Mouse (Mus musculus) embryonic facial prominence, embryonic 15.5 days (tissue): ENCODE measurements around the gene Igsf11. TPM values are rescaled to one million over a fixed set of nuclear protein-coding genes. Genes with fewer than 3 reads are reported as not detected.

Source experiments
- ATAC-seq: fragments of 200-750 bp; cut with Nextera tagmentation; 2 replicates; pipeline ENCODE4 v1.8.0; 2017; ENCODE audit warnings: low read depth, moderate TSS enrichment; ENCODE audit not compliant: insufficient number of reproducible peaks, low FRiP score, low TSS enrichment
- H3K27ac ChIP-seq: fragments of 300-500 bp; sonication (generic); replicated peaks from 2 replicates; pipeline ENCODE4 v1.5.1; 2015; ENCODE audit warnings: mild to moderate bottlenecking, inconsistent platforms
- H3K27me3 ChIP-seq: fragments of 300-500 bp; sonication (generic); 2 replicates; pipeline ENCODE4 v1.6.1; 2015; ENCODE audit warnings: inconsistent platforms
- H3K36me3 ChIP-seq: fragments of 300-500 bp; sonication (generic); 2 replicates; pipeline ENCODE4 v1.6.1; 2015; ENCODE audit warnings: mild to moderate bottlenecking, inconsistent platforms
- H3K4me1 ChIP-seq: fragments of 300-500 bp; sonication (generic); 2 replicates; pipeline ENCODE4 v1.6.1; 2015; ENCODE audit warnings: inconsistent platforms
- H3K4me2 ChIP-seq: fragments of 300-500 bp; sonication (generic); replicated peaks from 2 replicates; pipeline ENCODE4 v1.6.1; 2015; ENCODE audit warnings: mild to moderate bottlenecking, inconsistent platforms
- H3K4me3 ChIP-seq: fragments of 300-500 bp; sonication (generic); replicated peaks from 2 replicates; pipeline ENCODE4 v1.5.1; 2015; ENCODE audit warnings: mild to moderate bottlenecking, inconsistent platforms
- H3K9ac ChIP-seq: fragments of 300-500 bp; sonication (generic); 2 replicates; pipeline ENCODE4 v1.6.1; 2015; ENCODE audit warnings: inconsistent platforms
- H3K9me3 ChIP-seq: fragments of 300-500 bp; sonication (generic); replicated peaks from 2 replicates; pipeline ENCODE4 v1.6.1; 2016; ENCODE audit warnings: inconsistent platforms
- WGBS: fragments of 180-500 bp; shearing (Covaris S2); methylation state at CpG from one replicate; pipeline ENCODE4 v1.1.7; 2015; 5-methylcytosine and 5-hydroxymethylcytosine counted together
- polyA plus RNA-seq: library from polyadenylated mRNA; unstranded; fragments of >200 nt; fragmentation: Nextera tagmentation; extraction: Ambion mirVana; gene quantifications from 2 replicates; pipeline ENCODE4 v1.2.1, GENCODE M21; 2015

The Igsf11 gene
- 0.66 and 0.87 TPM in 2 replicates for polyA plus RNA-seq

DNA sequence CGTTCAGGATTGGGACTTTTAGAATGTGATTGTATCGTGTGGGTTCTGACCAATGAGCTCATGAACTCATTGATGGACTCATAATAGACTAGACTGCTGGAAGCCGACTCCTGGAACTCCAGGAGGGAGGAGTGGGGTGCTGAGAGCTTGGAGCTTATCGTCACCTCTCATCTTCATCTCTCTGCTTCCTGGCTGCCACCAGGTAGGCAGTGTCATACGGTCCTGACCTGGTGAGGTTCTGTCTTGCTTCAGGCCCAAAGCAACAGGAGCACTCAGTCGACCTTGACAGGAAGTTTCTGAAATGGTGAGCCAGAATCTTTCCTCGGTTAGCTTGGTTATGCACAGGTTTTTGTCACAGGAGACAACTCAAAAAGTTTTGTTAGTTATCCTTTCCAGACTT is at the start of gene Igsf11:
Gene Igsf11 (plus strand): TSS at position 301 of the 400 bp plus-strand sequence.
- ATAC-seq: no peak
- 80% methylated on average over 7 of the region's 7 CpGs for WGBS
- Histone ChIP-seq H3K27me3 (no peaks in the 10 kb centered on the region), H3K4me3 (no peak within 1 kb of the TSS), H3K9ac (no peak within 1 kb of the TSS), H3K4me1 (no peaks in the 10 kb centered on the region), H3K9me3 (no peaks in the 10 kb centered on the region), H3K4me2 (no peak within 1 kb of the TSS), H3K36me3 (no peaks in the 10 kb centered on the region), H3K27ac (no peak within 1 kb of the TSS)

DNA sequence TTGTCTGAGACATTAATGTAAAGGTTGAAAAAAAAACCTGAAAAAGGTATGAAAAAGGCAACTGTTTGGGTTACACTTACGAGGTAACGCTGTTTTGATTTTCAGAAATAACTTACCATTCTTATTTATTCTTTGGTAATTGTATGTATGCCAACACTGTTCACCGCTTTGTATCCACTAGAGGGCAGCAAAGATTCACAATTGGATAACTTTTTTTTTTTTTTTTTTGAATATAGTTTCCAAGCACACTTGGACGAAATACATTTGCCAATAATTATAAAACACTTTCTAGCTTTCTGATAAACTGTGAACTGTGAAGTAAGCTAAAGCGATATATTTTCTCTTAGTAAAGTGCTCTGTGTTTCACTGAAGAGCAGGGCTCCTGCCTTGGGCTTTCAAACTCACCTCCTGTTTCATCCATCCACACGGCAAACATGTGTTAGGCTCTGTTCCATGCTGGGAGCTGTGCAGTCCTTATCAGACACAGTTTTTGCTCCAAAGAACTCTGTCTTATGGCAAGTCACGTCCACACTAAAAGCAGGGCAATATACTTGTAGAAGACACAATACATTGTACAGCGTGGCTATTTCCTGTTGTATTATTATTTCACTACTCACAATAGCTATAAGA is 34.2 kb upstream of the Igsf11 start:
- no peaks in the 10 kb centered on the region; the same call in 1 of the 2 replicates for H3K27me3 ChIP-seq

DNA sequence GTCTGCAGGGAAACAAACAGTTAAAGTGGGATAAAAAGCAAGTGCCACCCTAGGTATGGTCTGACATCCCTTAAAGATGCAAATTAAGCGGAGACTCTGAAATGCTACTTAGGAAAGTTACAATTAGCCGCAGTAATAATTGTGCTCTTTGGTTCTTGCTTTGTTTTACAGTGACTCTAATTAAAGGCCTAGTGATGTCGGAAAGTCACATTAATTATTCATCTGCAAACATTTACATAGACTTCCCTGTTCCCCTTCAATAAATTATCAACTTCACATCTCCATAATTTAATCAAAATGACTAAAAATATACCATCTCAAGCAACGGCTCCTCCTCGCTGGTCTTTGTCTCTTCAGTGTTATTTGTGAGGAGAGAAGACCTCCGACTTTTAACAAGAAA is 31.9 kb upstream of the Igsf11 start:
- H3K9me3 ChIP-seq: no peaks in the 10 kb centered on the region
- WGBS: 65% methylated on average over 6 of the region's 6 CpGs
- H3K4me3 ChIP-seq: no peak overlapping the region
- H3K4me1 ChIP-seq: no peaks in the 10 kb centered on the region
- ATAC-seq: no peak
- no peak overlapping the region for H3K9ac ChIP-seq
- H3K27ac ChIP-seq: no peak overlapping the region
- H3K4me2 ChIP-seq: no peak overlapping the region
- H3K36me3 ChIP-seq: no peaks in the 10 kb centered on the region
- H3K27me3 ChIP-seq: no peaks in the 10 kb centered on the region; the same call in 1 of the 2 replicates

More for the DNA sequence above, 34.2 kb upstream of the Igsf11 start:
- H3K36me3 ChIP-seq: no peaks in the 10 kb centered on the region
- H3K4me1 ChIP-seq: no peaks in the 10 kb centered on the region
- ATAC-seq: no peak
- no peak overlapping the region for H3K4me2 ChIP-seq
- no peak overlapping the region for H3K9ac ChIP-seq
- no peak overlapping the region for H3K27ac ChIP-seq
- no peaks in the 10 kb centered on the region for H3K9me3 ChIP-seq
- no peak overlapping the region for H3K4me3 ChIP-seq
- WGBS: 26% methylated on average over 8 of the region's 8 CpGs

DNA sequence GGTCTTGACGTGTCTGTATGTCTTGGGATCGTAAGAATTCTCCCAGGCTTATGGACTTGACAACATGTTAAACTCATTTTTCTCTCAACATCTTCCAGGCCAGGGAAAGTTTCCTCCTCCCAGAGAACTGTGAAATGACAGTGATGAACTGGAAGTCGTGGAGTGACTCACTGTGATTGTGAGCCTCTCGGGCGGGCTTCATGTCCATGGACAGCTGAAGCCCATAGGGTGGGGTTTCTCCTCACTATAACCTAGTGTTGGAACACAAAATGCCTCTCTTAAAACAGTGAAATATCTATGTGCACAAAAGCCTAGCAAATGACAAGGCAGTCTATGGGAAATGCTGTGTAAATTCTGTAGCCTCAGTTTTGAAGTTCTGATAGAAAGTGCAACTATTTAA is 28.1 kb upstream of the Igsf11 start:
- Histone ChIP-seq H3K36me3 (no peaks in the 10 kb centered on the region), H3K9ac (no peak overlapping the region), H3K4me2 (no peak overlapping the region), H3K4me1 (no peaks in the 10 kb centered on the region), H3K27ac (no peak overlapping the region), H3K9me3 (no peaks in the 10 kb centered on the region), H3K4me3 (no peak overlapping the region), H3K27me3 (no peaks in the 10 kb centered on the region)
- 67% methylated on average over 5 of the region's 5 CpGs for WGBS
- ATAC-seq: no peak

DNA sequence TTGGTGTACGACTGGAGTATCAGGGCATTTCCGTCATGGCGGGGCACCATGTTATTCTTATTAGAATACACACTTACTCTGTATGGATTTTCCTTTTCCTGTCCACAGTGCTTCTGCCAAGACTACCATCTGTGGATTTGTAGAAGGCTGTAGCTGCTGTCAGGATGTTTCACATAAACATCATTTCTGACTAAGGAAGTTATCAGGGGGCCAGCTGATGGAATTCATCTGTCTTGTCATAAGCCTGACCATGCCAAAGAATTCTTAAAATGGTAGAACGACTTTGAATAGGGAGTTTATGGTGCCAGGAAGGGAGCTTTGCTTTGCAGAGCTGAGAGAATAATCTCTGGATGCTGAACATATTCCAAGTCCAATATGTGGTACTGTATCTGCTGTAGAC is 19.2 kb upstream of the Igsf11 start:
- H3K27me3 ChIP-seq: no peaks in the 10 kb centered on the region
- ATAC-seq: no peak
- H3K9me3 ChIP-seq: no peaks in the 10 kb centered on the region
- no peak overlapping the region for H3K27ac ChIP-seq
- 81% methylated on average over 4 of the region's 4 CpGs for WGBS
- no peaks in the 10 kb centered on the region for H3K36me3 ChIP-seq
- no peak overlapping the region for H3K4me3 ChIP-seq
- no peaks in the 10 kb centered on the region for H3K4me1 ChIP-seq
- no peak overlapping the region for H3K4me2 ChIP-seq
- H3K9ac ChIP-seq: no peak overlapping the region

DNA sequence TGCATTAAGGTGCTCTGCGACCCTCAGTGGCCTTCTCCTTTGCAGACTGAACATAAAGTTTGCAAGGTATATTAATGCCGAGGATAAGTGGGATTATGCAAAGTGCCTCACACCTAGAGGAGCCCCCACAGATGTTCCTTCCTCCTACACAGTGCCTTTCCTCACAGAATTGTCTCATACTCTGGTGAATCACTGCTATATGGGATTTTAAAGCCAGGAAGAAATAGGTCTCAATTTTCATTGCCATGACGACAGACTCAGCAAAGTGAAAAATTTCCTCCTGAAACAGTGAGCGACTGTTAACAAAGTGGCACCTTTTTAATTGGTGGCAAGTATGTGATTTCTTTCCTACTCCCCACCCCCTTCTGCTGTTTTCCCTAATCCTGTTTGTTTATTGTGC is 18.0 kb upstream of the Igsf11 start:
- H3K36me3 ChIP-seq: no peaks in the 10 kb centered on the region
- no peak for ATAC-seq
- no peak overlapping the region for H3K4me2 ChIP-seq
- H3K27ac ChIP-seq: no peak overlapping the region
- H3K9me3 ChIP-seq: no peaks in the 10 kb centered on the region
- no peaks in the 10 kb centered on the region for H3K27me3 ChIP-seq
- H3K9ac ChIP-seq: no peak overlapping the region
- H3K4me1 ChIP-seq: no peaks in the 10 kb centered on the region
- WGBS: 49% methylated on average over 4 of the region's 4 CpGs
- no peak overlapping the region for H3K4me3 ChIP-seq

DNA sequence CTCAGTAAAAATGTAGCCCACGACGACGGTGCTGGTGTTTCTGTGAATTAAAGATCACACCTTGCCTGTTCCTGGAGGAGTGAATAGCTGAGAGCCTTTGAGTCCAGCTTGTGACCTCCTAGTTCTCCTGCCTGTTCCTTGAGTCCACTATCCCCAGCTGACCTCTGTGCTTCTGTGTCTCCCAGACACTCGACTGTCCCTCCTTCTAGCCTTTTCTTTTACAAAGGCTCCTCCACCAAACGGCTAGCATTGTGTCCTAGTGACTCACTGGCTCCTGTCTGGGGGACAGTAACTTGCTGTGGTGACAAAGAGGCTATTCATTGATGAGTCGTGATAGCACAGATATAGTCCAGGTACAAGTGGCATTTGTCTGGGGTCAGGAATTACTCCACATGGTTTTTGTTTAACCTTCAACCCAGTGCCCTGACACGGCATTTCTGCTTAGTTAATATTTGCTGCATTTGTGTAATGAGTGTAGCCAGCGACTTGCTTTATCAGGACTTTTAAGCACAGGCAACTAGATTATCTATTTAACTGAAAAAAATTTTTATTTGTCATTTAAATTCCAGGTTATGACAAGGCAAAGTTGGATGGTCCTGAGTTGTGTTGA is 6.5 kb downstream of the Igsf11 start:
- no peak for ATAC-seq
- Histone ChIP-seq H3K4me3 (no peak overlapping the region), H3K27me3 (peaks cover 23% of the 10 kb centered on the region), H3K9ac (no peak overlapping the region), H3K4me1 (no peaks in the 10 kb centered on the region), H3K9me3 (no peaks in the 10 kb centered on the region), H3K4me2 (no peak overlapping the region), H3K27ac (no peak overlapping the region), H3K36me3 (no peaks in the 10 kb centered on the region)
- WGBS: 31% methylated on average over 8 of the region's 8 CpGs

DNA sequence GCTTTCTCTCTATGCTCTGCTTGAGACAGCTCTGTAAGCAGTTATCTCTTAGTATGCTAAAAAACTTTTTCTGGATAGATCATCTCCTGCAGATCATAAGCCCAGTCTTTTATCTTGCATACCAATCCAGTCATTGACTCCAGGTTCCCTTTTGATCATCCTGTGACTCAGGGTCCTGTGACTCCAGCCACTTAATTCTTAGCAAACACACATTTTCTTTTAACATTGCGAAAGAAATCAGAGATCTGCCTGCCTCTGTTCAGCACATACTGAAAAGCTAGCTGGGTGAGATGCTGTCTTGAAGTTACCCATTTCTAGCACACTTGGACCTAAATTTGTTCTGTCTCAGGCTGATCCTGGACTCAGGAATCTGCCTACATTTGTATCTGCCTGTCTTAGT is 7.6 kb downstream of the Igsf11 start:
- Histone ChIP-seq H3K27me3 (peaks cover 31% of the 10 kb centered on the region), H3K9me3 (no peaks in the 10 kb centered on the region), H3K27ac (no peak overlapping the region), H3K9ac (no peak overlapping the region), H3K4me1 (no peaks in the 10 kb centered on the region), H3K4me3 (no peak overlapping the region), H3K4me2 (no peak overlapping the region), H3K36me3 (no peaks in the 10 kb centered on the region)
- ATAC-seq: no peak
- WGBS: 64% methylated on average over 1 of the region's 1 CpGs

DNA sequence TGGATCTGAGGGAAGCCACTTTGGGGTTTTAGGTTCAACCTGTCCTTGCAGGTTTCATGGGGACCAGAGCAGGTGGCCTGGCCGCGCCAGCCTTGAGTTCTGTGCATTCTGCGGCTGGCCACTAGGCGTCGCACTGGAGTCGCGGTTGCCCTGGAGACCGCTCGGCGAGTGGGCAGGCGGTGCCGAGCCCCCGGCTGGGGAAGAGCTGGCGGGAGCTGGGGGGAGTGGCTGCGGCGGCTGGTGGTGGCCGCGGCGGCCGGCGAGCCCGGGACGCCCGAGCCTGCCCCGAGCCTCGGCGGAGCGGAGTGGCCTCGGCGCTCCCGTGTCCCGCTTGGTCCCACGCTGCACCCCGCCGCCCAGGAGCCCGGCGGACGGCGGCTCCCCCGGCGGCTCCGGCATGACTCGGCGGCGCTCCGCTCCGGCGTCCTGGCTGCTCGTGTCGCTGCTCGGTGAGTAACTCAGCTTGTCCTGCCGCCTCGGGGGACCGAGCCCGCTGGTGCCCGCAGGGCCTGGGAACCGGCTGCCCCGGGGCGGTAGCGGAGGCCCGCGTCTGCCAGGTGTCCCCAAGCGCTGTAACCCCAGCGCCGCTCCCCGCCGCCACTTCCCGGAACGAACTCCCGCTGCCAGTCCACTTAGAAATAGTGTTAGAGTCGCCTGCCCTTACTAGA is 9.8 kb downstream of the Igsf11 start:
- 1% methylated on average over 55 of the region's 71 CpGs for WGBS

DNA sequence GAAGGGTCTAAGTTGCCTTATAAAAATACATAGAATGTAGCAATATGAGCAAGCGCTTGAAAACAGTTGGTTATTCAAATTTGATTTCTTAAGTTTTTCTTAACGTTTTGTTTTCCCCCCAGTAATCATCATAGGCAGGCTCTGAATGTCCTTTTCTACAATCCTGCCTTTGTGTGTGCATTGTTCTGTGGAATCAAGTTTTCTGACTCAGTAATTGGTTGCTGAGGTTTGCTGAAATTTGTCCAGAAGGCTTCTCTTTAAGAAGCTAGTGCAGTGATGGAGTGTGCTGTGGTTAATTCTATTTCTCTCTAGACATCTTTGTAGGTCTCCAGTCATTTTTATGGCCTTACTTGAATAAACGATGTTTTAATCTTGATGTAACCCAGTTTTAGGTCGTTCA is 10.5 kb downstream of the Igsf11 start:
- whole genome bisulfite sequencing: 44% methylated on average over 4 of the region's 4 CpGs
- Histone ChIP-seq H3K9ac (no peak overlapping the region), H3K36me3 (no peaks in the 10 kb centered on the region), H3K4me1 (no peaks in the 10 kb centered on the region), H3K4me3 (0 out of 2 replicates have a peak overlapping the region, but pooled peaks have one; percentile 67), H3K27me3 (peaks cover 42% of the 10 kb centered on the region), H3K9me3 (no peaks in the 10 kb centered on the region), H3K27ac (no peak overlapping the region), H3K4me2 (peak overlapping the region; percentile 97; the same call in 1 of the 2 replicates)
- no peak for ATAC-seq

More for the DNA sequence above, 9.8 kb downstream of the Igsf11 start:
- Histone ChIP-seq H3K27me3 (peaks cover 42% of the 10 kb centered on the region), H3K4me2 (peak overlapping the region; percentile 97), H3K36me3 (no peaks in the 10 kb centered on the region), H3K4me1 (no peaks in the 10 kb centered on the region), H3K27ac (no peak overlapping the region), H3K9me3 (no peaks in the 10 kb centered on the region), H3K9ac (peak overlapping the region; percentile 47), H3K4me3 (peak overlapping the region; percentile 67)
- ATAC-seq: peak; percentile 95

DNA sequence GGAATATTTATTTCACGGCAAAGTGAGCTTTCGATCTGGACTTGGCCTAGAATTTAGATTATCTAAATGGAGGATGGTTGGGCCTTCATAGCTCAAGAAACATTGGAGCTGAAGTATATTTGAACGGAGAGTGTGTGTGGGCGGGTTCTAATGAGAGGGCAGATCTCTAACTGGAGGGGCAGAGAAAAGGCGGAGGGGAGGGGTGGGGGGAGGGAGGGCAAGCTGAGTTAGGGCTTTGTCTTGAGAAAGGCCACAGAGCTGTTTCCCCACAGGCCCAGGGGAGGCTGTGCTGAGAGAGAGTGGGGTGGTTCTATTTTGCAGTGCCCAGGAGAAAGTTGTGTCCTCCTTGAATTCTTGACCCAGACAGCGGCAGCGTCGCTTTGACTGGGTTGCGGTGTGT is 11.7 kb downstream of the Igsf11 start:
- H3K27me3 ChIP-seq: peaks cover 42% of the 10 kb centered on the region

More for the DNA sequence above, 11.7 kb downstream of the Igsf11 start:
- Histone ChIP-seq H3K36me3 (no peaks in the 10 kb centered on the region), H3K4me3 (no peak overlapping the region), H3K4me1 (no peaks in the 10 kb centered on the region), H3K9me3 (no peaks in the 10 kb centered on the region), H3K9ac (no peak overlapping the region), H3K27ac (no peak overlapping the region), H3K4me2 (no peak overlapping the region)
- no peak for ATAC-seq
- 65% methylated on average over 9 of the region's 9 CpGs for WGBS
